Mouse (Mus musculus) retina, embryonic 14.5 days (tissue): ENCODE results near the gene Trappc10.

ENCODE experiments used
- DNase-seq: peaks from one replicate; pipeline ENCODE4 v3.0.0-alpha.2; 2015; ENCODE audit warnings: low spot score

Gene Trappc10

GRCm38 (mm10) chr10:78159906-78160305 lies 84.5 kb downstream of the Trappc10 start:
- peak; percentile 84 for DNase-seq

- DNase-seq, result peak; percentile 57
Measured at GRCm38 (mm10) chr10:78159252-78159878, 85.1 kb downstream of the Trappc10 start.

GRCm38 (mm10) chr10:78158041-78158440 lies 86.4 kb downstream of the Trappc10 start:
- DNase-seq, result no peak

- no peak for DNase-seq
Measured at GRCm38 (mm10) chr10:78156926-78157325, 87.5 kb downstream of the Trappc10 start.

- no peak for DNase-seq
Measured at GRCm38 (mm10) chr10:78148834-78149766, 95.3 kb downstream of the Trappc10 start.

- no peak for DNase-seq
Measured at GRCm38 (mm10) chr10:78147908-78148441, 96.5 kb downstream of the Trappc10 start.

DNA sequence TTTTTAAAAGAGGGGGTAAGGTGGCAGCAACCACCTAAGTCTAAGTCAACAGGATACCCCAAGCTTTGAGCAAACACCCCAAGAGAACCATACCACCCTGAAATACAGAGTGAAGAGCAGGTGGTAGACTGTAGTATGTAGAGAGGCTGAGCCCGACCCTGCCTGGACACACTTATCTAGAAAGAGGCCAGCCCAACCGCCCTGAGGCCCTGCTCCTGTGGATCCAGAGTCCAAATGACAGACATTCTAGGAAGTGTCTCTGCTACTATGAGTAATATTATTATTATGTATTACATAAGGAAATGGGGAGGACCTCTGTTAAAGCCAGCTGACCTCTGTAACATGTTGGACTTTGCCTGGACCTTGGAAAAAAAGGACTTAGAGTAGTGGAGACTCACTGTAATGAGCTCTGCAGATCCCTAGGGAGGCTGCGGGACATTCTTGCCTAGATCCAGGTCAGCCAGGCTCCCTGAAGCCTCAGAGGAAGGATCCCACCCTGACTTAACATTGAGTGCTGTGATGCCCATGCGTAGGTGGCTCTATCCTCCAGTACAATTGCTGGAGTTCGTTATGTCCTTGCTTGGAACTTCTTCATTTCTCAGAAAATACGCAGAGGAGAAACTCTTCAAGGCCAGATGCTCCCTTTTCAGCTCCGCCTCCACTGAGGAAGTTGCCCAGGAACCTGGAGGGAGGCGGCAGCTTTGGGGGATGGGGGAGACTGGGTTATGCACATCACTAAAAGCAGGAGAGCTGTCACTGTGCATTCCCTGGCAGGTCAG lies 100.5 kb downstream of the Trappc10 start:
- DNase-seq, result no peak

GRCm38 (mm10) chr10:78140843-78141242 lies 103.6 kb downstream of the Trappc10 start:
- no peak for DNase-seq

DNA sequence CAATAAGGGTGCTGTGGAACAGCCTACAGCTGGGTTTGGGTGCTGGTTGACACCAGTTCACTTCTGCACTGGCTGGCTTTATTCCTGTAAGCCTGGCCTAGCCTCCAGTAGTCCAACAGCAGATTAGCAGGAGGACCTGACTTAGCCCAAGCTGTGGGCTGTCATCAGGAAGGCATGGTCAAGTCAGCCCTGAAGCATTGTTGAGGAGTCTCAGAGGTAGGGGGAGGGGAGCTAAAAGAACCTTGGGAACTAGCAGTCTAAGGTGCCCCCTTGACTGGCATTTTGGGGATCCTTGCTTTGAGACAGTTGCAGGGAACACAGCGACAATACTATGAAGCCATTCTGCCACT lies 104.2 kb downstream of the Trappc10 start:
- DNase-seq, result no peak

DNA sequence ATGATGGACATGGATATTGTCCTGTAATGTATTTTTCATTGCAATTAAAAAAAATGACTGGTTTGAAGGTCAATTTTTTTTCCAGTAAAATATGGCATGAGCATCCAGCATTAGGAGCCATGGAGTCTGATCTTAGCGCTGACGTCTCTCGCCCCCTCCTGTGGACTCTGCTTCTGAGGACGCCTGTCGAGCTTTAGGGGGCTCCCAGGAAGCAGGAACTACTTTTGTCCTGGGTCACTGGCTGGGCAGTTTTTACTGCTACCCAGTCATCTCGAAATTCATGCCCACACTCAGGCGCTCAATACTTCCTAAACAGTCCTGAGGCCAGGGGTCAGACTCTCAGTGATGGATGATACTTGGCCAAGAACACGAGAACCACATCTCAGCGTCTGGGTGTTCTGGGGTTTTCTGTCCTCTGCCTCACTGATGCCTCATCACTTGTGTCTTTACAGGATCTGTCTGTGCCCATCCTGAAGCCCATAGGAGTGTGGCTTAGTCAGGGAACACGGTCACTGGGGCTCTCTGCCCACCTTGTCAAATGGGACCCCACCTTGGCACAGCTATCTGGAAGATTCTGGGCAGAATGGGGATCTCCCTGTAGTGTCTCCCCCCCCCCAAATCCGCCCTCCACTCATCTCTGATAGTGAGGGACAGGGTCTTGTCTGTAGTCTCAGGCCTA lies 104.7 kb downstream of the Trappc10 start:
- DNase-seq, result no peak

- no peak for DNase-seq
Measured at GRCm38 (mm10) chr10:78138812-78139523, 105.5 kb downstream of the Trappc10 start.

DNA sequence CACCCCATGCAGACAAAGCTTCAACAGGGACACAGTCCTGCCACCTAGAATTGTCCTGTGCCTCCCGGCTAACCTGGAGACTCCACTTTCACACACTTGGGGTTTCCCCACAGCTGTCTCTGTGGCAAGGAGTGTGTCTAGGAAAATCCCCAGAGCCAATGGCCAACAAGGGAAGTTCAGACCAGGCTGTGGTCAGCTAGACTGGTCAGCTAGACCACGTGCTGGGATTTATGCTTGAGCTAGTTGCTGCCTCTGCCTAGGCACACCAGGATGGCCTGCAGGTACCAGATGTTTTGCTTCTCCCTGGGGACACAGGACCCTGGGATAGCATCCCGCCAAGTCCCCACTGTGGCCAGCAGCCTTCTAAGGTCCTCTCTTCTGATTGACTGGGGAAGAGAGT lies 107.2 kb downstream of the Trappc10 start:
- no peak for DNase-seq
